Mouse (Mus musculus): ENCODE data around the gene Furin. TPM values are rescaled to one million over a fixed set of nuclear protein-coding genes. Genes with fewer than 3 reads are reported as not detected.
A peak's percentile ranks its signal among the peaks of the same experiment; 100 is the strongest.

The Furin gene
- total and polyA plus RNA-seq, 3 experiments = 13.7 to 32.3 TPM; not detected in 1

- TF ChIP-seq ELF1 (IDR thresholded peaks at IDR 0.05; ENCODE audit: low read depth, low read length) = no peak
- TF ChIP-seq MAFK (IDR thresholded peaks at IDR 0.05; ENCODE audit: borderline replicate concordance, low read depth, low read length) = no peak
- no peak for TF ChIP-seq MAX (IDR thresholded peaks at IDR 0.05; ENCODE audit: low read length)
Observed at GRCm38 (mm10) chr7:80375376-80376039, 29.7 kb downstream of the Furin start (continued).

DNA sequence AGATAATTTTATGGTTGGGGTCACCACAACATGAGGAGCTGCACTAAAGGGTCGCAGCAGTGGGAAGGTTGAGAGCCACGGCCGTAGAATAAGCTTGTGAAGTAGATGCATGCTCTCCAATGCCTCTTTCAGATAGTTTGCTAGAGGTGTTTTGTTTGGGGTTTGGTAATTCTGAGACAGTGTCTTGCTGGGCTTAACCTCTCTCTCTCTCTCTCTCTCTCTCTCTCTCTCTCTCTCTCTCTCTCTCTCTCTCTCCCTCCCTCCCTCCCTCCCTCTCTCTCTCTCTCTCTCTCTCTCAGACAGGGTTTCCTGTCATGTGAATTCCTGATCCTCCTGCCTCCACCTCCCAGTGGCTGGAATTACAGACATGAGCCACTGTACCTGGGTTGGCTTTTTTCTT lies 30.5 kb downstream of the Furin start:
- Histone ChIP-seq H3K4me1 (ENCODE audit: control insufficient read depth in 1 of 2, insufficient read depth in 2 of 2, low read length in 2 of 2) (peaks cover 8 to 43% of the 10 kb centered on the region in 2 experiments), H3K27ac (ENCODE audit: control insufficient read depth, low read depth, low read length) (peak overlapping the region; percentile 92), H3K9me3 (replicated peaks; ENCODE audit: insufficient read depth, low read length) (no peaks in the 10 kb centered on the region), H3K27me3 (ENCODE audit: control insufficient read depth in 1 of 2, insufficient read depth in 2 of 2, low read length in 2 of 2) (no peaks in the 10 kb centered on the region), H3K36me3 (ENCODE audit: control insufficient read depth in 1 of 2, insufficient read depth in 2 of 2, low read length in 2 of 2) (peaks cover 0 to 34% of the 10 kb centered on the region in 2 experiments; a peak in 2 of 4 replicates), H3K4me3 (ENCODE audit: control insufficient read depth in 1 of 2, insufficient read depth in 1 of 2, low read depth in 2 of 2, low read length in 2 of 2) (peak overlapping the region; percentile 10 to 15; a peak in 3 of 4 replicates), H3K9ac (ENCODE audit: control insufficient read depth, low read depth, low read length, poor library complexity, severe bottlenecking) (peak overlapping the region; percentile 63), H3K79me2 (ENCODE audit: control insufficient read depth, insufficient read depth, low read length, poor library complexity) (peaks cover 3% of the 10 kb centered on the region; the same call in 1 of the 2 replicates)
- peak; percentile 38 for DNase-seq (ENCODE audit: low read depth, low spot score)
- TF ChIP-seq ZMIZ1 (IDR thresholded peaks at IDR 0.05; ENCODE audit: low read depth, low read length) (no peak), JUND (IDR thresholded peaks at IDR 0.05; ENCODE audit: low read depth, low read length) (peak; percentile 97)

- Histone ChIP-seq H3K79me2 (ENCODE audit: control insufficient read depth, insufficient read depth, low read length, poor library complexity) (peaks cover 3% of the 10 kb centered on the region; the same call in 1 of the 2 replicates), H3K4me3 (ENCODE audit: control insufficient read depth in 1 of 2, insufficient read depth in 1 of 2, low read depth in 2 of 2, low read length in 2 of 2) (peak overlapping the region; percentile 15 to 43; a peak in 1 of 4 replicates), H3K9me3 (replicated peaks; ENCODE audit: insufficient read depth, low read length) (no peaks in the 10 kb centered on the region), H3K27me3 (ENCODE audit: control insufficient read depth in 1 of 2, insufficient read depth in 2 of 2, low read length in 2 of 2) (no peaks in the 10 kb centered on the region), H3K27ac (ENCODE audit: control insufficient read depth, low read depth, low read length) (peak overlapping the region; percentile 92), H3K4me1 (ENCODE audit: control insufficient read depth in 1 of 2, insufficient read depth in 2 of 2, low read length in 2 of 2) (peaks cover 8 to 48% of the 10 kb centered on the region in 2 experiments), H3K36me3 (ENCODE audit: control insufficient read depth in 1 of 2, insufficient read depth in 2 of 2, low read length in 2 of 2) (peaks cover 0 to 34% of the 10 kb centered on the region in 2 experiments; a peak in 2 of 4 replicates), H3K9ac (ENCODE audit: control insufficient read depth, low read depth, low read length, poor library complexity, severe bottlenecking) (peak overlapping the region; percentile 63)
- no peak for DNase-seq (ENCODE audit: low read depth, low spot score)
- TF ChIP-seq MYC (IDR thresholded peaks at IDR 0.05; ENCODE audit: low read depth, low read length) (no peak), GATA1 (IDR thresholded peaks at IDR 0.05; ENCODE audit: low read depth, low read length) (0 out of 2 replicates have a peak, but pooled peaks have one; percentile 26)
Observed at GRCm38 (mm10) chr7:80374280-80374679, 31.0 kb downstream of the Furin start.

GRCm38 (mm10) chr7:80373850-80374249 lies 31.4 kb downstream of the Furin start:
- H3K9ac ChIP-seq (ENCODE audit: control insufficient read depth, low read depth, low read length, poor library complexity, severe bottlenecking) = peak overlapping the region; percentile 63
- H3K9me3 ChIP-seq (replicated peaks; ENCODE audit: insufficient read depth, low read length) = no peaks in the 10 kb centered on the region
- DNase-seq (ENCODE audit: low read depth, low spot score) = peak; percentile 93
- H3K27me3 ChIP-seq (ENCODE audit: control insufficient read depth in 1 of 2, insufficient read depth in 2 of 2, low read length in 2 of 2) = no peaks in the 10 kb centered on the region
- H3K36me3 ChIP-seq (ENCODE audit: control insufficient read depth in 1 of 2, insufficient read depth in 2 of 2, low read length in 2 of 2) = peaks cover 0 to 34% of the 10 kb centered on the region in 2 experiments; a peak in 2 of 4 replicates
- peaks cover 8 to 52% of the 10 kb centered on the region in 2 experiments for H3K4me1 ChIP-seq (ENCODE audit: control insufficient read depth in 1 of 2, insufficient read depth in 2 of 2, low read length in 2 of 2)
- peaks cover 3% of the 10 kb centered on the region; the same call in 1 of the 2 replicates for H3K79me2 ChIP-seq (ENCODE audit: control insufficient read depth, insufficient read depth, low read length, poor library complexity)
- peak overlapping the region; percentile 92 for H3K27ac ChIP-seq (ENCODE audit: control insufficient read depth, low read depth, low read length)
- H3K4me3 ChIP-seq (ENCODE audit: control insufficient read depth in 1 of 2, insufficient read depth in 1 of 2, low read depth in 2 of 2, low read length in 2 of 2) = peak overlapping the region; percentile 29 to 43
- TF ChIP-seq MXI1 (IDR thresholded peaks at IDR 0.05; ENCODE audit: low read depth, low read length) (peak; percentile 75; the same call in 1 of the 2 replicates), MYB (IDR thresholded peaks at IDR 0.05; ENCODE audit: low read depth, low read length) (0 out of 2 replicates have a peak, but pooled peaks have one; percentile 30), RAD21 (IDR thresholded peaks at IDR 0.05; ENCODE audit: low read depth, low read length) (no peak), EP300 (IDR thresholded peaks at IDR 0.05; ENCODE audit: low read depth in 1 of 2, low read length in 2 of 2) (peak in 1 of 2 experiments; percentile 68; a peak in 2 of 4 replicates), MYC (IDR thresholded peaks at IDR 0.05; ENCODE audit: low read depth, low read length) (peak; percentile 60; the same call in 1 of the 2 replicates), TCF12 (IDR thresholded peaks at IDR 0.05; ENCODE audit: low read depth, low read length) (peak; percentile 53; the same call in 1 of the 2 replicates), BHLHE40 (IDR thresholded peaks at IDR 0.05; ENCODE audit: borderline replicate concordance, low read depth, low read length) (no peak), ZKSCAN1 (IDR thresholded peaks at IDR 0.05; ENCODE audit: low read depth, low read length) (no peak), ETS1 (IDR thresholded peaks at IDR 0.05; ENCODE audit: low read depth, low read length) (peak; percentile 73), SMC3 (IDR thresholded peaks at IDR 0.05; ENCODE audit: low read depth, low read length) (no peak), CHD1 (IDR thresholded peaks at IDR 0.05; ENCODE audit: low read depth, low read length) (peak; percentile 3; the same call in 1 of the 2 replicates), POLR2A (IDR thresholded peaks at IDR 0.05; ENCODE audit: control insufficient read depth in 1 of 2, insufficient read depth in 1 of 2, low read depth in 1 of 2, low read length in 2 of 2, poor library complexity in 1 of 2) (peak in 1 of 2 experiments; percentile 35; a peak in 1 of 4 replicates), NELFE (IDR thresholded peaks at IDR 0.05; ENCODE audit: low read depth, low read length) (peak; percentile 41; the same call in 1 of the 2 replicates), TAL1 (IDR thresholded peaks at IDR 0.05; ENCODE audit: low read length) (peak; percentile 73), MAX (IDR thresholded peaks at IDR 0.05; ENCODE audit: low read length) (peak; percentile 71; the same call in 1 of the 2 replicates), UBTF (IDR thresholded peaks at IDR 0.05; ENCODE audit: borderline replicate concordance, insufficient read depth, low read depth, low read length) (no peak), KAT2A (conservative IDR thresholded peaks at IDR 0.05; ENCODE audit: low read depth, low read length) (no peak)

Data from MEL (cell line).